Mouse (Mus musculus) layer of hippocampus, adult 11-12 months (tissue): ENCODE results near the gene Tmem184b.

Source experiments
- DNase-seq: peaks from one replicate; pipeline ENCODE4 v3.0.0; 2022; ENCODE audit warnings: low spot score

The Tmem184b gene

DNA sequence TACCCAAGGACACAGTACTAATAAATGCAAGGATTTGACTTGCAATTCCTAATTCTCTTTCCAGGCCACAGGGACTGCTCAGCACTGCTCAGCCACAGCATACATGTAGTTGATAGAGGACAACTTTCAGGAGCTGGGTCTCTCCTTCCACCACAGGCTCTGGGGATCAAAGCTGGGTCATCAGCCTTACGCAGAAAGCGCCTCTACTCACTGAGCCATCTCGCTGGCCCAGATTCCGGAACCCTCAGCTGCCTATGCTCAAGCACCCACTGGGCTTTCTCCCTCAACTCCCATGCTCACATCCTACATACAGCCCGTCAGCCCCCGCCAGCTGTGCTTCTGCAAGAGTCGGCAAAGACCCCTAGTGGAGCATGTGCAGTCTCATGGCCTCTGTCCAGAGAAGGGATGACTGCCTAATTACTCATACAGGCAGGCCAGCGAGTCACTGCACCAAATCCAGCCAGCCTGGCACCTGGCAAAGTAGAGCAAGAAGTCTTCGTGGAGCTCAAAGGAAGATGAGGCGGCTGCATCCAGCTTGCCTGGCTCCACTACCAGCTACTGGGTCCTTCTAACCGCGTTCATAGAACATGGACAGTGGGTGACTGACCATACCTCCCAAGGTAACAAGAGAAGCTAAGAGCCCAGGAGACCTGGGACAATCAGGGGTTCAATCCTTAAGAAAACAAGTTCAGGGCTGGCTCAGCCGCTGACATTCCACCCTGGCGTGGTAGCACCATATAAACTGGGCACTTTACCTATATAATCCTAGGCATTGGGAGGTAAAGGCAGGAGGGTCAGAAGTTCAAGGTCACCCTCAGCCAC, 3.9 kb downstream of the Tmem184b start:
- no peak for DNase-seq

DNA sequence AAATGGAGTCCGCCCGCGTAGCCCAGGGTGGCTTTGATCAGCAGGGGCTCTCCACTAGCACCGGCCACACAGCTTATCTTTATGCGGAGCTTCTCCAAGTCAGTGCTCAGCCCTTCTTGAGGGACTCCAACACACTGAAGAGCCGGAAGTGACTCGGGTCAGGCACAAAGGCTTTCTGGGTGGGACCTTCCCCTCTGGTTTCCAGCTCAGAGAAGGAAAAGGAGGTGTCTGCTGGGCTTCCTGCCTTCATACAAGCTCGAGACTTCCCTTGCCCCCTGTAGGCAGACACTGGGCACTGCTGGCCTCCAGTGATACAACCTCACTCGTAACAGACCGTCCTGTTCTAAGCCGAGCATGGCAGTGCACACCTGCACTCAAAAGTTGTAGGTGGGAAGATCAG, 6.6 kb downstream of the Tmem184b start:
- DNase-seq: no peak

DNA sequence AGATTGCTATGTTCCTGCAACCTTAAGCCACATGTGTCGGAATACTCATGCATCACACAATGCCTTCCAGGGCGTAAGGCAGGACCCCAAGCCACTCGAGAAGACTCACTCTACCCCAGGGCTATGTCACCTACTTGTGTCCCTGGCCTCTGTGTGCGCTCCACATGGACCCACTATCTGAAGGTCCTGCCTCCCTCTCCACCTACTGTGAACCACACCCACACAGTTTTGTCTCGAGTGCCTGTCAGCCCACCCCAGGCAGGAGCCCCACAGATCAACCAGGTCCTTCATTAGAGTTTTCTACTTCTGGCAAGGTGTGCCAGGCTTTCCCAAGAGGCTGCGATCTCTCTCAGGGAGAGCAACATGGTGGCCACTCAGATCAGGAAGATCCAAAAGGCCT, 8.1 kb downstream of the Tmem184b start:
- no peak for DNase-seq

DNA sequence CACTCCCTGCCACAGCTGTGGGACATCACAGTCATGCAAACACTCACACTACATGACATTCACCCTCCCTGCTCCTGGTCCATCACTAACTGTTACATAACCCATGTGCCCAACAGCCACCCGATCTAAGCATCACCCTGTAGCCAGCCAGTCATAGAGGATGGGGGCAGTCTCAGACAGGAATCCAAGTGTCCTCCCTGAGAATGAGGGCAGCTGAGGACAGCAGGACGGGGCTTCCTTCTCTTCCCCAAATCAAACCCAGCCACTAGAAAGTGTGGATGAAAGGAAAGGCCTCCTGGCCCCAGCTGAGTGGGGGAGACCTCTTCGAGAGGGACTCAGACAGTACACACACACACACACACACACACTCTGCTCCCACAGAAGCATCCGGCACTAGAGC, 8.5 kb downstream of the Tmem184b start:
- no peak for DNase-seq

- DNase-seq: no peak
Measured at GRCm38 (mm10) chr15:79393101-79393500, 10.3 kb downstream of the Tmem184b start.

DNA sequence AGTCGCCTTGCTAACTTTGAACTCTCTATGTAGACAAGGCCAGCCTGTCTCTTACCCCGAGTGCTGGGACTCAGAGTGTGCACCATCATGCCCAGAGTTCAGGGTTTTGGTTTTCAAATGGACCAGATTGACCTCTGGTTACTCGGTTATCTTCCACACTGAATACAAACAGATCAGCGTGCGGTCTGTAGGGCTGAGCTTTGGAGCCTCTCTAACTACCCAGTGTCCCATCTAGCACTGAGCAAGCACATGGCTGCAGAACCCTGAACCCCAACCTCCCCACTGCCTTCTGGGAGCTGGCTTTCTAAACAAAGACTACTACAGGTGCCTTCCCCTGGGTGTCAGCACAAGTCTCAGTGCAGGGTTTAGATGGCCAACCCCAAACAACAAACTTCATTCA, 10.8 kb downstream of the Tmem184b start:
- DNase-seq: no peak

DNA sequence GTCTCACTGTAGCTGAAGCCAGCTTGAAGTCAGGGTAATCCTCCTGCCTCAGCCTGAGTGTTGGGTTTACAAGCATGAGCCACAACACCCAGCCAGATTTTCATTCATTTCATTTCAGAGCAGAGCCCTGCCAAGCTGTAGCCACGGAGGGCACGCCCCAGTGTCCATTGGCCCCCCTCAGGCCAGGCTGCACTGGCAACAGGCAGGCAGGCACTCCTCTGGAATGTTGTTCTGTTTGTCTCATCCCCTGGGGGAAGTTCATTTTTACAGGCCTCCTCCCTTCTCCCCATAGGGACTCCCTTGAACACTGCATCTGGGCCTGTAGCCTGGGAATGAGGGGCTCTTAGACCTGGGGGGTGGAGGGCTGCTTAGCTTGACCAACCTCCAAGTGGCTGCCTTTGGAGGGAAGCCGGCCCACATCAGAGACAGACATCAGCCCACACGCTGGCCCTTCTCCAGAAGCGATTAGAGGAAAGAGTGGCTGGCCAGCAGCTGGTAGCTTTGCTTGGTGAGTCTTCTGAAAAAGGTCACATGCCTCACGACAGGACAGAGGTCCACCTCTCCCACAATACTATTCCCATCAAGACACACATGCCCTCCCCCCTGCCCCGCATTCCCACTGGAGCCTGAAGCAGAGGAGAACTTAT, 11.8 kb downstream of the Tmem184b start:
- DNase-seq: peak; percentile 49

GRCm38 (mm10) chr15:79390434-79390833, 12.9 kb downstream of the Tmem184b start:
- DNase-seq: no peak

GRCm38 (mm10) chr15:79388171-79388570, 15.2 kb downstream of the Tmem184b start:
- no peak for DNase-seq

GRCm38 (mm10) chr15:79387611-79388010, 15.8 kb downstream of the Tmem184b start:
- DNase-seq: no peak

DNA sequence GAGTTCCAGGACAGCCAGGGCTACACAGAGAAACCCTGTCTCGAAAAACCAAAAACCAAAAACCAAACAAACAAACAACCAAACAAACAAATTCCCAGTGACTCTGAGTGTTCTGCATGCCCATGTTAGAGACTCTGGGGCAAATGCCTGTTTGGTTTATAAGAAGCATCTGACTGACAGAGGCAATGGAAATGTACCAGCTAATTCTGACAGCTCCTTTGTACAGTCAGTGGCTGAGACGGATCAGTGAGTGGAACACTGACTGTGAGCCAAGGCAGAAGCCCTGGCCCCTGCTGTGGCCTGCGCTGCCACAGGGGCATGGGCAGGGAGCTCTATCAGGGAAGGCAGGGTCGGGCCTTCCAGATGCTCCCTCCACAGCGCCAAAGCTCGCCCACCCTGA, 16.3 kb downstream of the Tmem184b start:
- DNase-seq: no peak

DNA sequence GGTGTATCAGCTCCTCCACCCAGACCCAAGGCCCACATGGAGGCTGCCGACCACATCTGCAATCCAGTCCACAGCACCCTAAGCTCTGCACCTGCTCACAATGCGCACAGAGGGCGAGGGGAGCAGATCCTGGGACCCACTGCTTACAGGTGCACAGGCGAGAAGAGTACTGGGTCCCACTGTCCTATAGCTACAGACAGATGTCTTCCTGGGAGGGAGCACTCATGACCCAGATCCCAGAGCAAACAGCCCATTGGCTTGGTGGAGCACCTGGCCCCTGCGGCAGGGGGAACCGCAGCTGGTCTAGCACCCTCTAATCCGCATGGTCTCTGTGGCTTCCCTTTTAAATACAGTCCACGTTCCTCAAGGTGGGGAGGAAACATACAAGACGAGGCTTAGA, 21.7 kb downstream of the Tmem184b start:
- no peak for DNase-seq

GRCm38 (mm10) chr15:79380468-79381444, 22.6 kb downstream of the Tmem184b start:
- DNase-seq: peak; percentile 77

DNA sequence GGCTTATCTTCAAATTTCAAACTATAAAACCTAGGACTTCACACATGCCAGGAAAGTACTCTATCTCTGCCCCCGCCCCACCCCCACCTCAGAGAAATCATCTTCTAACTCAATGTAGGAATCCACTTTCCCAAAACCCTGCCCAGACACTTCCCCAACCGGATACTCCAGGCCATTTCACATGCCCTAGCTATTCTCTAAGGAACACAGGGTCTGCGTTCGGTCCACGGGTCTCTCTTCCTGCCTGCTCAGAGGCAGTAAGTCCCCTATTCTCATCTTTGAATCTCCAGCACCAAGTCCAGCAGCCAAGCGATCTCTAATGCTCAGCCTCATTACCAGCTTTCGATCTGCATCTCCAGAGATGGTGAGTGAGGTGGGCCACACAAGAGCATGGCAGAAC, 23.7 kb downstream of the Tmem184b start:
- no peak for DNase-seq

- no peak for DNase-seq
Measured at GRCm38 (mm10) chr15:79378608-79379007, 24.8 kb downstream of the Tmem184b start.

DNA sequence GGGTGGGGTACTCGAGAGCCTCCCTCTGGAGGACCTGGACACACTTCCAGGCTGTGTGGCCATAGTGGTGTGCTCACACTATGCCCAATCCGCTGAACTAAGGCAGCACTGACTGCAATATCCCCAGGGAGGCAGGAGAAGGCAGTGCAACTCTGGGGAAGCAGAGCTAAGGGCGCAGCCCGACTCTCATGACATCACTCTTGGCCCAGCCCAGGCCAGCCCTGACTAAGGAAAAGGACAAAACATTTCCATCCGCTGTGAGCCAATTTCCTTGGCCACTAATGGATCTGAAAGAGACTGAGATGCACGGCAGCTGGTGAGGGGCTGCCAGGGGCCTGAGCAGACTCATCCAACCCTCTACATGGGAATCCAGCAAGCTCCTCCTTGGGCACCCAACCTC, 25.7 kb downstream of the Tmem184b start:
- DNase-seq: peak; percentile 67

DNA sequence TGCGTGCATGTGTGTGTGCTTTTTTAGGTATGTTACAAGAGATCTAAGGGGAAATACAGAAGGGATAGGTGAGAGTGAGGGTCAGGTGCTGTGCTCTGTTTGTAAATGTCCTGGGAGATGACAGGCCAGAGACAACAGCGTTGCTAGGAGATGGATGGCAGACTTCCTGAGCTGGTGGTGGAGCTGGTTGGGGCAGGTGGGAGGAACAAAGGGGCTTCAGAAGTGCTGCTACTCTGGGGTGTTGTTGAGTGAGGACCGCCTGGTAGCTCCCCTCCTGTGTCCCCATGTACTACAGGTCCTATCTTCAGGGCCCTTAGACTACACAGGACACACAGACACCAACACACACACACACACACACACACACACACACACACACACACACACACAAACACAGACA, 28.6 kb downstream of the Tmem184b start:
- DNase-seq: no peak

GRCm38 (mm10) chr15:79370281-79370843, 33.0 kb downstream of the Tmem184b start:
- no peak for DNase-seq

DNA sequence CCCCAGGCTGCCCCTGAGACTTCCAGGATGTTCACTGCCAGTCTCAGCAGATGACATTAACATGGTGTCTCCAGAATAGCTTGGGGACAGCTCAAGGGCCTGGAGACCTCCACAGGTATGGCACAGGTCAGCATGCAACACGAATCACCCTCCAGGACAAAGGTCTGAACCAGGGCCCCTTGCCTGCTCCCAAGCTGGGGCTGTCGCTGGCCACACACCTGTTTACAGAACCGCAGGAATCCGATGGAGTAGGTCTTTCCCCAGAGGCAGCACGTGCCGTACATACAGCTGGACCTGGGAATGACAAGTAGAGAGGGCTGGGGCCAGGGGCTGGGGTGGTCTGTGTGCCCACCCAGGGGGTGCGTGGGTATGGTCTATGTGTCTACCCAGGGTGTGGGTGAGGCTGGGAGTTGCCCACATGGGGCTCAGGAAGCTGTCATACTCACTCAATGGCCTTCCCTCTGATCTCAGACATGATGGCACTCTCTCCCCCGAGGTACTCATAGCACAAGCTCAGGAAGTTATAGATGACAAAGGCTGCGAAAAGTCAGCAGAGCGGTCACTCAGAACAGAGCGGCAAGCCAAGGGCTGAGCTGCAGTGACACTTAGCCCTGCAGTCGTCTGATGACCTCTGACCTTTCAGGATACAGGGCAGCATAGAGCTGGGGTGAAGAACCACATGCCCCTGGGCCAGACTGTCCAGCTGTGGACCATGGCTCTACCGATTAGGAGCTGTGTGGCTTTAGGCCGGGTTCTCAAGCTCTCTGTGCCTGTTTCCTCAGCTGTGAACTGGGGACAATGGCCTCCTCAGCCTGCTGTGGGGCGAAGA, 33.7 kb downstream of the Tmem184b start:
- no peak for DNase-seq

DNA sequence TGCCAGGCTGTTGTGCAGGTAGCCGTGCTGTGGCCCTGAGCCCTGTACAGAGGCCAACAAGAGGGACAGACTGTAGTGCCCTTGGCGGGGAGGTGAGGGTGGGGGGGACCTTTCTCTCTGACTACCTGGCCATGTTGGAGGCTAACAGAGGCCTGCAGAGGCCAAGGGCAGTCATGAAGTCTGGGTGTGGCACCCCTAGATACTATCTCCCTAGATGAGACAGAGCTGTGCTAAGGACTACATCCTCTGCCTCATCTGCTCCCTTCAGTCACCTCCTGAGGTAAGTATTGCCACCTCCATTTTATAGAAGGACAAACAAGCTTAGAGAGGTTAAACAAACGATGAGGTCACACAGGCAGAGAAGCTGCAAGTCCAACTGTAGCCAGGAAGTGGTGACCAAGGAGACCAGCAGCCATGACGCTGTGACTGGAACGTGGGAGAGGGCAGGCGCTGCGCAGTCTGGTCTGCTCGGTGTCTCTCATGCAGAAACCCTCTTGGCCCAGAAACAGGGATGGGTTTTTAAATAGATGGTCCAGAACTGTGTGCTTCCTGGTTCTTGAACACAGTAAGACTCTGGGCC, 34.4 kb downstream of the Tmem184b start:
- DNase-seq: no peak

DNA sequence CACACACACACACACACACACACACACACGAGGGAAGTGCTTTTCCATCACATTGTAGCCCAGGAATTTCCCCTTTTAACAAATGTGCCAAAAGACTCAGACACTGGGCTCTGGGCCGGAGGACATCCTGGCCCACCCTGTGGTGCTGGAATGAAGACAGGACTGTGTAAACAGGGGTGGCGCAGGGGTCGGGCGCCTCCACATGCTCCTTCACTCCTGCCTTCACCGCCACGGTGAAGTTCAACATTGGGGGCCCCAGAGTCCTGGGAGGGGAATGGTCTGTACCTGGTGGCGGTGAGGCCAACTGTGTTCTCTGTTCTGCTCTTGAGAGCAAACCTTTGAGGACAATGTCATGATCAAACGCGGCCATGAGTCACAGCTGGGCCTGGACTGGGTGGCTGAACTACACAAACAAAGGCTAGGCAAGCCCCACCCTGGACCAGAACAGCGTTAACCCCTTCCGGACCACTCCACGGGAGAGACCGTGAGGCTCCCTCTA, 35.0 kb downstream of the Tmem184b start:
- no peak for DNase-seq
